Mouse (Mus musculus): ENCODE measurements around the gene Ufc1. TPM values are rescaled to one million over a fixed set of nuclear protein-coding genes. Genes with fewer than 3 reads are reported as not detected.
"Not testable (repeated sequence)": the region's sequence is repeated elsewhere in the genome, so short reads cannot be mapped to it uniquely, and the experiment has no call there.

Ufc1 gene
- polyA plus RNA-seq, 1 experiment from 2014 or later = 102 TPM

DNA sequence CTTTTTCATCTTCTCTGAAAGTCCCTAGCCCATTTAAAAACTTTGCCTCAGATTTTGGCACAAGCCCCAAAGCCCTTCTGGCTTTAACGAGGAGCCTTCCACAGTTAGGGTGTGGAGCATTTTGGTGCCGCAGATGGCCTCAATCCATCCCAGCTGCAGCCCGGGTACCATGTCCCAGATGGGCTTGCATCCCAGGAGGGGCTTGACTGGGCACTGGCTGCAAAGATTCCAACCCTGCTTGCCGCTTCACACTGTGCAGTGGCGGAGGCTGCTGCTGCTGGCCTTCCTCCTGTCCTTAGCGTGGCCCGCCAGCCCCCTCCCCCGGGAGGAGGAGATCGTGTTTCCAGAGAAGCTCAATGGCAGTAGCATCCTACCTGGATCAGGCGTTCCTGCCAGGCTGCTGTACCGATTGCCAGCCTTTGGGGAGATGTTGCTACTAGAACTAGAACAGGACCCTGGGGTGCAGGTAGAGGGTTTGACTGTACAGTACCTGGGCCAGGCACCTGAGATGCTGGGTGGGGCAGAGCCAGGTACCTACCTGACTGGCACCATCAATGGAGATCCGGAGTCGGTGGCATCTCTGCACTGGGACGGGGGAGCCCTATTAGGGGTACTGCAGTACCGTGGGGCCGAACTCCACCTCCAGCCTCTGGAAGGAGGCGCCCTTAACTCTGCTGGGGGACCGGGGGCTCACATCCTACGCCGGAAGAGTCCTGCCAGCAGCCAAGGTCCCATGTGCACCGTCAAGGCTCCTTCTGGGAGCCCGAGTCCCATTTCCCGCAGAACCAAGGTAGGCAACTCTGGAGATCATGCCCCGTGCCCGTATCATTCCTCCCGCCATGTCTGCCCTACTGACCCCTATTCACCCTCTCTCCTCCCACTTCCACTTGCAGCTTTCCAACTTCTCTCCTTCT, 43.9 kb downstream of the Ufc1 start, which contains the start of gene Ndufs2:
TSS of gene Ndufs2 (minus strand) at position 709 of the 914 bp plus-strand sequence.
- Histone ChIP-seq H3K27ac (ENCODE audit: low read length) (peak within 1 kb of the TSS; percentile 74), H3K4me1 (replicated peaks; ENCODE audit: control insufficient read depth, insufficient read depth, low read length) (peaks cover 47% of the 10 kb centered on the region), H3K9me3 (ENCODE audit: control insufficient read depth, low read length) (no peaks in the 10 kb centered on the region), H3K36me3 (ENCODE audit: control insufficient read depth, insufficient read depth) (no peaks in the 10 kb centered on the region), H3K9ac (replicated peaks; ENCODE audit: low read depth, low read length) (peak within 1 kb of the TSS; percentile 57), H3K4me3 (replicated peaks; ENCODE audit: low read length) (peak within 1 kb of the TSS; percentile 35), H3K4me2 (ENCODE audit: low read length) (peak within 1 kb of the TSS; percentile 60), H3K27me3 (replicated peaks; ENCODE audit: control insufficient read depth, insufficient read depth, low read length) (no peaks in the 10 kb centered on the region)
- ATAC-seq = peak; percentile 36
- WGBS = 15% methylated on average over 26 of the region's 26 CpGs

DNA sequence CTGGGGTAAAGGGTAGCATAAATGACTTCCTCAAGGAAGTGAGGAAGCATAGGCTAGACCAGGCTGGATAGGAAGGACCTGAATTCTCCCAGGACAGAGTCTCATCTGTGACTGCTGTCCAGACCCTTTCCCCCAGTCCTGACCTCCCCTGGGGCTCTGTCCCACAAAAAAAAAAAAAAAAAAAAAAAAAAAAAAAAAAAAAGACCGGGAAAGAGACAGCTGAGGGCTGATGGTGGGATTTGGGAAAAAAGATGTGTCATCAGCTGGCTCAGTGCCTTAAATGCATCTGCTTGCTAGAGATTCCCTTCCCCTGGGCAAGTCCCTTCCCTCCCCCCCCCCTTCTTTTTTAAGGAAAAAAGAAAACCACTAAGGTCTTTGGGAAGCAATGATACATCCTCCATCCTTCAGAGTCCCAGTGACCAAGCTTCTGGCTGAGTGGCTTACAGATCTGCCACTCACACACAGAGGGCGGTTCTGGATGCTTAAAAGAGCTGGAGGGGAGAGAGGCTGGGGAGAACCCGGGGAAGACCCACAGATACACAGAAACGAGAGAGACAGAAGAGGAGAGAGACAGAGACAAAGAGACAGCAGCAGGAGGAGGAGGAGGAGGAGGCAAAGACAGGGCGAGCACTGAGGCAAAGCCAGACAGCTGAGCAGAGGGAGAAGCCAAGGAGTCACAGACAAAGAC, 44.8 kb downstream of the Ufc1 start, which contains the start of gene Adamts4:
TSS of gene Adamts4 (plus strand) at position 509 of the 688 bp plus-strand sequence.
- H3K4me3 ChIP-seq (replicated peaks; ENCODE audit: low read length) = peak within 1 kb of the TSS; percentile 35
- ATAC-seq = peak; percentile 36
- H3K4me2 ChIP-seq (ENCODE audit: low read length) = peak within 1 kb of the TSS; percentile 60
- no peaks in the 10 kb centered on the region for H3K27me3 ChIP-seq (replicated peaks; ENCODE audit: control insufficient read depth, insufficient read depth, low read length)
- H3K27ac ChIP-seq (ENCODE audit: low read length) = peak within 1 kb of the TSS; percentile 74
- H3K9me3 ChIP-seq (ENCODE audit: control insufficient read depth, low read length) = no peaks in the 10 kb centered on the region
- WGBS = 2% methylated on average over 5 of the region's 5 CpGs
- H3K9ac ChIP-seq (replicated peaks; ENCODE audit: low read depth, low read length) = peak within 1 kb of the TSS; percentile 57
- H3K4me1 ChIP-seq (replicated peaks; ENCODE audit: control insufficient read depth, insufficient read depth, low read length) = peaks cover 51% of the 10 kb centered on the region
- no peaks in the 10 kb centered on the region for H3K36me3 ChIP-seq (ENCODE audit: control insufficient read depth, insufficient read depth)

DNA sequence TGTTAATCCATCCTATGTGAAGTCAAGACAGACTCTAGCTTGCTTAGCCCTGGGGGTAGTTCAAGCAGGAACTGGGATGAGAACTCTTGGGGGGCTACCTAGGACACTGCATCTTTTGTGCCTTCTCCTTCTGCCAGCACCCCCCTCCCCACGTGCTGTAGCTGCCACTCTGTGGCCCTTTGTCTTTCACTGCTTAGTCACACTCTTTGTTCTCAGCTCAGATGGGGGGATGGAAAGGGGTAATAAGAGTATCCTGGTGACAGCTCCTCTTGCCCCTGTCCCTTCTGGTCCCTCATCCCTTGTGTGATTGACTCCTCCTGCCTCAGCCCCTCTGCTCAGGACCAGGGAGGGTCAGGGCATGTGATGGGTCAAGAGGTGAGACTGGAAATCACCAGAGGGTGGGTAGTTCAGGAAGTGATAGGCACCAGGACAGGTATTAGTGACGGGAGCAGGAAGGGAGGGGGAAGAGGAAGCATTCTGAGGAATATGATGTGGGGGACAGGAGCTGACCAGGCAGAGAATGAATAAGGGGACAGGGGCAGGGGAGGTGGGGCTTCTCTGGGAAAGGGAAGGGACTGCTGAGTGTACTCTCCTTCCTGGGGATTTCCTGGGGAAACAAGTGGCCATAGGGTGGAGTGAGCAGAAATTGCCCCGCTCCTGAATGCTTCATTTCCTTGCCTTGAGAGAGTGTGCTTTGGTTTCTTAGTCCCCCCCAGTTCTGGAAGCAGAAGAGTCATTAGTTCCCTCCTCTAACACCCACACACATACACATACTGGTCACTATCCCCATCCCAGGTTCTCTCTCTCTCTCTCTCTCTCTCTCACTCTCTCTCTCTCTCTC, 46.2 kb downstream of the Ufc1 start:
- H3K4me2 ChIP-seq (ENCODE audit: low read length) = no peak overlapping the region
- H3K27me3 ChIP-seq (replicated peaks; ENCODE audit: control insufficient read depth, insufficient read depth, low read length) = no peaks in the 10 kb centered on the region
- H3K9ac ChIP-seq (replicated peaks; ENCODE audit: low read depth, low read length) = no peak overlapping the region
- ATAC-seq = no peak
- no peaks in the 10 kb centered on the region for H3K9me3 ChIP-seq (ENCODE audit: control insufficient read depth, low read length)
- H3K36me3 ChIP-seq (ENCODE audit: control insufficient read depth, insufficient read depth) = no peaks in the 10 kb centered on the region
- H3K4me3 ChIP-seq (replicated peaks; ENCODE audit: low read length) = no peak overlapping the region
- H3K27ac ChIP-seq (ENCODE audit: low read length) = no peak overlapping the region
- WGBS = 47% methylated on average over 3 of the region's 3 CpGs
- peaks cover 51% of the 10 kb centered on the region for H3K4me1 ChIP-seq (replicated peaks; ENCODE audit: control insufficient read depth, insufficient read depth, low read length)

DNA sequence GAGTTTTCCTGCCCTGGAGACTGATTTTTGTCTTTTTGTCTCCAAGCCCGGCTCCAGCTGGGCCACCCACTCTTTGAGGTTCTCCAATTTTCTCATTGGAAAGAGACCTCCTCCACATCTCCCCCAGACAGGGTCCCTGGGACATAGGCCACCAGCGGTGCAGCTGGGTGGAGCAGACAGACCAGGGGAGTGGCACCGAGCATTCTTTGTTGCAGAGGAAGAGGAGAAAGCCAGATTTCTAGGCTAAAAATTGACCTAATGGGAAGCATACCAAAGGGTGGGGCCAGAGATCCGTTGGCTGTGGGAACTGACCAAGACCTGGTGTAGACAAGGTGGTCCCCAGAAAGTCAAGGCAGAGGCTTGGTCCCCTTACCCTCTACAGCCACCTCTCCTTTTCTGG, 46.9 kb downstream of the Ufc1 start:
- peaks cover 51% of the 10 kb centered on the region for H3K4me1 ChIP-seq (replicated peaks; ENCODE audit: control insufficient read depth, insufficient read depth, low read length)

DNA sequence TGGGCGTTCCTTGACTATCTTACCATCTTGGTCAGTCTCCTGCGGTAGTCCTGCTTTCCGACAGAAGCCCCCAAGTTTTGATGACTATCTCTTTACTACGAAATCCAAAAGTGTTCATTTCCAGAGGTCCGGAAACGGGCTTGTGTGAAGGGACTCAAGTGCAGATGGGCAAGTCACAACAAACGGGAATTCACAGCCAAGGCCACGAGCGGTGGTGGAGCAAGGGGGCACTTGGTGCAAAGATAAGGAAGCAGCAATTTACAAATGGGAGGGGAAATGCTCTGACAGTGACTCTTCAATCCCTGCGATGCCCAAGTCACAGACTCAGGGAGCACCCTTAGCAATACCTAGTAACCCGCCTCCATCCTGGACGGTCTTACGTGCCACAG, 47.4 kb downstream of the Ufc1 start:
- Histone ChIP-seq H3K27ac (ENCODE audit: low read length) (peak overlapping the region; percentile 72), H3K36me3 (ENCODE audit: control insufficient read depth, insufficient read depth) (no peaks in the 10 kb centered on the region), H3K27me3 (replicated peaks; ENCODE audit: control insufficient read depth, insufficient read depth, low read length) (no peaks in the 10 kb centered on the region), H3K4me1 (replicated peaks; ENCODE audit: control insufficient read depth, insufficient read depth, low read length) (peaks cover 49% of the 10 kb centered on the region), H3K9me3 (ENCODE audit: control insufficient read depth, low read length) (no peaks in the 10 kb centered on the region), H3K4me2 (ENCODE audit: low read length) (peak overlapping the region; percentile 56), H3K4me3 (replicated peaks; ENCODE audit: low read length) (peak overlapping the region; percentile 67), H3K9ac (replicated peaks; ENCODE audit: low read depth, low read length) (peak overlapping the region; percentile 42)
- 0 out of 2 replicates have a peak, but pooled peaks have one; percentile 6 for ATAC-seq
- 12% methylated on average over 13 of the region's 13 CpGs for WGBS

More for the DNA sequence above, 46.9 kb downstream of the Ufc1 start:
- Histone ChIP-seq H3K9me3 (ENCODE audit: control insufficient read depth, low read length) (no peaks in the 10 kb centered on the region), H3K27ac (ENCODE audit: low read length) (peak overlapping the region; percentile 72), H3K36me3 (ENCODE audit: control insufficient read depth, insufficient read depth) (no peaks in the 10 kb centered on the region), H3K9ac (replicated peaks; ENCODE audit: low read depth, low read length) (0 out of 2 replicates have a peak overlapping the region, but pooled peaks have one; percentile 1), H3K27me3 (replicated peaks; ENCODE audit: control insufficient read depth, insufficient read depth, low read length) (no peaks in the 10 kb centered on the region), H3K4me3 (replicated peaks; ENCODE audit: low read length) (no peak overlapping the region), H3K4me2 (ENCODE audit: low read length) (peak overlapping the region; percentile 56; the same call in 1 of the 2 replicates)
- 29% methylated on average over 4 of the region's 4 CpGs for WGBS
- ATAC-seq = no peak

DNA sequence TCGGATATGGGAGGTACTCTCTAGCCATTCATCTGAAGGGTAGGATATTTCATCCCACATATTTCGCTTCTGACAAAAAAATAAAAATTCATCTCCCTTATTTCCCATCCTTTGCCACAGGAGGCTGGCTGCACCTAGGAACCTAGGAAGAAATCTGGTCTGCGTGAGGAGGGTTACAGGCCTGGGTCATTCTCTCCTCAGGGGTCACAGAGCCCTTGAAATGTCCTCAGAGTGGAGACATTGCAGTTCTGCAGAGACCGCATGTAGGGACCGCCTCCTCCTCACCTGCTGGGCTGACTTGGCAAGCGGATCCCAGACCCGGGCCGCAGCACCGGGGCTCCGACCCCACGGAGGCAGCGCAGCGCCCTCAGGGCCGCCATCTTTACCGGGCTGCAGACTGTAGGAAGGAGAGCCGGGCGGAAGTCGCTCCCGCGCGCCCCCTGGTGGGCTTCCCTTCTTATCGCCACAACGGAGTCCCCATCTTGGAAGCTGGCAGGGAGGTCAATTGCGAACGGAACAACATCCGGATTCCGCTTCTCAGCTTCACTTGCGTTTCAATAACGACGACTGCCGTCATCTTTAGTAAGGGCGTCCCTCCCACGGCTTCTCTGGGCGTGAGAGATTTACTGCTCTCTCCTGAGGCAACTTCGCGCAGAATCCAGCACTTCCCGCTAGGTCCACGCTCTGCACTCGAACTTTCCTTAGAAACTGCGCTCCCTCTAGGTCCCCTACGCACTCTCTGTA, 47.9 kb downstream of the Ufc1 start:
- whole genome bisulfite sequencing = under 1% methylated on average over 41 of the region's 41 CpGs
- Histone ChIP-seq H3K27me3 (replicated peaks; ENCODE audit: control insufficient read depth, insufficient read depth, low read length) (no peaks in the 10 kb centered on the region), H3K9ac (replicated peaks; ENCODE audit: low read depth, low read length) (peak overlapping the region; percentile 82), H3K4me1 (replicated peaks; ENCODE audit: control insufficient read depth, insufficient read depth, low read length) (peaks cover 44% of the 10 kb centered on the region), H3K36me3 (ENCODE audit: control insufficient read depth, insufficient read depth) (no peaks in the 10 kb centered on the region), H3K9me3 (ENCODE audit: control insufficient read depth, low read length) (no peaks in the 10 kb centered on the region), H3K27ac (ENCODE audit: low read length) (peak overlapping the region; percentile 72), H3K4me3 (replicated peaks; ENCODE audit: low read length) (peak overlapping the region; percentile 67), H3K4me2 (ENCODE audit: low read length) (peak overlapping the region; percentile 79)
- ATAC-seq = peak; percentile 93

DNA sequence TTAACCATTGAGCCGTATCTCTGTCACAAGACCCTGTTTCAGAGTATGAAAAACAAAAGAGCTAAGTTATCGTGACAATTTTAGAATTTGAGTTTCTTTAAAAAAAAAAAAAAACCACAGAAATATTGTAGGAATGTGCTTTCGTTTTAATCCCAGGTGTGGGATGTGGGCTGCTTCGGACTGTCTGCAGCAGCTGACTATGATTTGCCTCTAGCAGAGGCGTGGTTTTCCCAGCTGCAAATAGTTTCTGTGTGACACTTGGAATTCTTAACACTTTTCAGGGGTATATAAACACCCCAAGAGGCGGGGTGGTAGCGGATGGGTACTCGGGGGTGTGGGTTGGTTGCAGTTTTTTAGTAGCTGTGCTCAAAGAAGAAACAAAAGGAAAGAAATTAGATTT, 49.5 kb downstream of the Ufc1 start:
- Histone ChIP-seq H3K27ac (ENCODE audit: low read length) (no peak overlapping the region), H3K9ac (replicated peaks; ENCODE audit: low read depth, low read length) (no peak overlapping the region), H3K4me2 (ENCODE audit: low read length) (no peak overlapping the region), H3K9me3 (ENCODE audit: control insufficient read depth, low read length) (no peaks in the 10 kb centered on the region), H3K4me3 (replicated peaks; ENCODE audit: low read length) (no peak overlapping the region), H3K4me1 (replicated peaks; ENCODE audit: control insufficient read depth, insufficient read depth, low read length) (peaks cover 28% of the 10 kb centered on the region), H3K36me3 (ENCODE audit: control insufficient read depth, insufficient read depth) (no peaks in the 10 kb centered on the region), H3K27me3 (replicated peaks; ENCODE audit: control insufficient read depth, insufficient read depth, low read length) (no peaks in the 10 kb centered on the region)
- WGBS = 93% methylated on average over 8 of the region's 8 CpGs
- ATAC-seq = no peak

DNA sequence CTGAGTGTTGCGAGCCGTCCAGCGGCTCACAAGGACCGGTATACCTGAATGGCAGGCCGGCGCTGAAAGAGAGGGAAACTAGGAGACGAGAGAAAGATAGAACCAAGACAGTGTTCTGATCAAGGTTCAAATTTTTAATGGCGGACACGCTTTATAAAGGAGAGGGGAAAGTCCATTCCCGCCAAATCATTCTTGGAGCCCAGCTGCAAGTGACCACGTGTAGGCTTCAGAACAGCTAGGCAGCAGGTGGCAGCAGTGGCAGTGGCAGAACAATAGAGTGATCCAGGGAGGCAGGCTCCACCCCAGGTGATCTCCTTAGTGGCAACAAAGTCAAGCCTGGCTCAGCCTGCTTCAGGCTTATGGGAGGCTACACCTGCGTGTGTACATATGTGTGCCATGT, 52.9 kb downstream of the Ufc1 start:
- H3K9ac ChIP-seq (replicated peaks; ENCODE audit: low read depth, low read length); H3K4me3 ChIP-seq (replicated peaks; ENCODE audit: low read length); ATAC-seq; H3K27me3 ChIP-seq (replicated peaks; ENCODE audit: control insufficient read depth, insufficient read depth, low read length); H3K4me2 ChIP-seq (ENCODE audit: low read length); H3K27ac ChIP-seq (ENCODE audit: low read length); H3K9me3 ChIP-seq (ENCODE audit: control insufficient read depth, low read length): not testable (repeated sequence)
- Histone ChIP-seq H3K4me1 (replicated peaks; ENCODE audit: control insufficient read depth, insufficient read depth, low read length) (peaks cover 10% of the 10 kb centered on the region), H3K36me3 (ENCODE audit: control insufficient read depth, insufficient read depth) (peaks cover 18% of the 10 kb centered on the region)
- 79% methylated on average over 12 of the region's 12 CpGs for WGBS
